Mouse (Mus musculus): ENCODE data around the gene Slc37a3. TPM values are rescaled to one million over a fixed set of nuclear protein-coding genes. Genes with fewer than 3 reads are reported as not detected.

The Slc37a3 gene
- total RNA-seq, 2 experiments from 2014 or later, result 76.0 to 82.0 TPM

Other genes with a start within 250 kb of the Slc37a3 start
- gene Kdm7a, start 170.9 kb downstream of the Slc37a3 start, total RNA-seq (2021), result 1 to 10 TPM; 7.6 to 9.8 TPM
- not detected for gene Rab19, start 3.5 kb upstream of the Slc37a3 start, total RNA-seq (2021)
- gene Mkrn1, start 42.8 kb upstream of the Slc37a3 start, total RNA-seq (2021), result 100 to 1,000 TPM; 178 to 181 TPM
- gene Dennd2a, start 180.2 kb upstream of the Slc37a3 start, total RNA-seq (2021), result 10 to 100 TPM; 25.9 to 27.0 TPM
- gene Adck2, start 196.2 kb upstream of the Slc37a3 start, total RNA-seq (2021), result 10 to 100 TPM; 31.2 to 33.2 TPM
- under 1 TPM in 1 of 2 experiments, not detected in 1; 0.77 TPM for gene Gm42420, start 208.1 kb upstream of the Slc37a3 start, total RNA-seq (2021)
- gene Ndufb2, start 214.9 kb upstream of the Slc37a3 start, total RNA-seq (2021), result 100 to 1,000 TPM; 146 to 170 TPM